ENCODE assay signal across 11 mouse cellular contexts in genomic region chr19:6226135-6226534, GRCm38 (mm10). TPM values are rescaled to one million over a fixed set of nuclear protein-coding genes. Genes with fewer than 3 reads are reported as not detected.
DNase-seq lines count a peak whose midpoint lies in the region; ATAC-seq and TF ChIP-seq lines count a peak whose summit lies in the region.
"Had no signal": no experiment of that assay in that cellular context is flagged by ENCODE, and none has a peak within 500 bp of the region (broad histone marks: within the 10 kb centered on the region; RNA-seq: fewer than 3 reads in every experiment).

Gene Gpha2, plus strand, starts transcription at chr19:6226380.

- H3K4me1 ChIP-seq in forebrain, embryonic 12.5 days: peaks cover 5% of the 10 kb centered on the region; the same call in 1 of the 2 replicates
- H3K4me1 ChIP-seq in forebrain, embryonic 14.5 days (ENCODE audit: control insufficient read depth, insufficient read depth, low read length): no peaks in the 10 kb centered on the region
- H3K4me1 ChIP-seq in intestine, postnatal 0 days (replicated peaks; ENCODE audit: control insufficient read depth, insufficient read depth, low read length): no peaks in the 10 kb centered on the region
- no peaks in the 10 kb centered on the region for H3K4me1 ChIP-seq in midbrain, postnatal 0 days (ENCODE audit: insufficient read depth, low read length)

- H3K36me3 ChIP-seq in forebrain, embryonic 12.5 days (replicated peaks): peaks cover 41% of the 10 kb centered on the region
- H3K36me3 ChIP-seq in forebrain, embryonic 14.5 days (ENCODE audit: control insufficient read depth, insufficient read depth, low read length): peaks cover 49% of the 10 kb centered on the region
- H3K36me3 ChIP-seq in intestine, postnatal 0 days (ENCODE audit: control insufficient read depth, insufficient read depth): peaks cover 43% of the 10 kb centered on the region
- H3K36me3 ChIP-seq in midbrain, postnatal 0 days (ENCODE audit: insufficient read depth, low read length): peaks cover 48% of the 10 kb centered on the region

- peak; percentile 26; the same call in 1 of the 2 replicates for TF ChIP-seq CTCF in intestine, postnatal 0 days (IDR thresholded peaks at IDR 0.05; ENCODE audit: low read depth)
- TF ChIP-seq CTCF in midbrain, postnatal 0 days (IDR thresholded peaks at IDR 0.05): no peak

- no peak within 1 kb of the TSS for H3K9ac ChIP-seq in forebrain, embryonic 12.5 days
- H3K9ac ChIP-seq in forebrain, embryonic 14.5 days (ENCODE audit: low read length): no peak within 1 kb of the TSS
- H3K9ac ChIP-seq in intestine, postnatal 0 days (ENCODE audit: low read depth, low read length): no peak within 1 kb of the TSS
- no peak within 1 kb of the TSS for H3K9ac ChIP-seq in midbrain, postnatal 0 days (replicated peaks; ENCODE audit: low read length, poor library complexity, severe bottlenecking)

- no peak for ATAC-seq in forebrain, embryonic 12.5 days (ENCODE audit: low FRiP score)
- ATAC-seq in forebrain, embryonic 14.5 days: no peak
- no peak; the same call in 1 of the 2 replicates for ATAC-seq in intestine, postnatal 0 days
- ATAC-seq in midbrain, postnatal 0 days (ENCODE audit: low FRiP score): no peak

- no peaks in the 10 kb centered on the region for H3K9me3 ChIP-seq in forebrain, embryonic 12.5 days
- H3K9me3 ChIP-seq in forebrain, embryonic 14.5 days (replicated peaks; ENCODE audit: control insufficient read depth, low read length): no peaks in the 10 kb centered on the region
- H3K9me3 ChIP-seq in intestine, postnatal 0 days (ENCODE audit: control insufficient read depth): no peaks in the 10 kb centered on the region
- no peaks in the 10 kb centered on the region for H3K9me3 ChIP-seq in midbrain, postnatal 0 days (ENCODE audit: low read length)

- no peak within 1 kb of the TSS for H3K4me3 ChIP-seq in forebrain, embryonic 12.5 days (replicated peaks)
- no peak within 1 kb of the TSS for H3K4me3 ChIP-seq in forebrain, embryonic 14.5 days (ENCODE audit: low read depth, low read length)
- H3K4me3 ChIP-seq in intestine, postnatal 0 days (ENCODE audit: low read depth, low read length): no peak within 1 kb of the TSS
- no peak within 1 kb of the TSS for H3K4me3 ChIP-seq in midbrain, postnatal 0 days (ENCODE audit: low read depth, low read length)
- H3K4me3 ChIP-seq: erythroblast, embryonic 14.5 days had no signal

- no peak within 1 kb of the TSS for H3K4me2 ChIP-seq in forebrain, embryonic 12.5 days
- no peak within 1 kb of the TSS for H3K4me2 ChIP-seq in forebrain, embryonic 14.5 days (ENCODE audit: low read length)
- no peak within 1 kb of the TSS for H3K4me2 ChIP-seq in intestine, postnatal 0 days (replicated peaks; ENCODE audit: low read depth)
- no peak within 1 kb of the TSS for H3K4me2 ChIP-seq in midbrain, postnatal 0 days (ENCODE audit: low read depth, low read length, poor library complexity, severe bottlenecking)

- DNase-seq in forebrain, embryonic 14.5 days (ENCODE audit: low spot score): no peak
- peak; percentile 57 for DNase-seq in 3T3-L1 (ENCODE audit: low read depth, low spot score)
- DNase-seq in adrenal gland, postnatal 14 days: peak; percentile 43
- no peak for DNase-seq in spleen, postnatal 4 days (ENCODE audit: low spot score in 2 of 2)
- DNase-seq in urinary bladder, postnatal 25 days (ENCODE audit: low spot score): no peak
- no peak for DNase-seq in midbrain, postnatal 0 days (ENCODE audit: low spot score)
- DNase-seq: right cerebral cortex, postnatal 25 days had no signal

- peak within 1 kb of the TSS; percentile 6; the same call in 1 of the 2 replicates for H3K27ac ChIP-seq in forebrain, embryonic 12.5 days
- H3K27ac ChIP-seq in forebrain, embryonic 14.5 days (ENCODE audit: low read depth, low read length): no peak within 1 kb of the TSS
- H3K27ac ChIP-seq in intestine, postnatal 0 days (ENCODE audit: low read depth, low read length): no peak within 1 kb of the TSS
- H3K27ac ChIP-seq in midbrain, postnatal 0 days (ENCODE audit: low read depth, low read length): no peak within 1 kb of the TSS

- no peaks in the 10 kb centered on the region for H3K27me3 ChIP-seq in forebrain, embryonic 12.5 days
- H3K27me3 ChIP-seq in forebrain, embryonic 14.5 days (replicated peaks; ENCODE audit: control insufficient read depth, insufficient read depth, low read length): no peaks in the 10 kb centered on the region
- no peaks in the 10 kb centered on the region for H3K27me3 ChIP-seq in intestine, postnatal 0 days (replicated peaks; ENCODE audit: control insufficient read depth, insufficient read depth, low read length)
- no peaks in the 10 kb centered on the region for H3K27me3 ChIP-seq in midbrain, postnatal 0 days (ENCODE audit: insufficient read depth, low read length)

- 14% methylated on average over 2 of the region's 2 CpGs for WGBS in forebrain, embryonic 12.5 days
- WGBS in forebrain, embryonic 14.5 days: 13% methylated on average over 2 of the region's 2 CpGs
- 32% methylated on average over 2 of the region's 2 CpGs for WGBS in intestine, postnatal 0 days
- 32% methylated on average over 2 of the region's 2 CpGs for WGBS in midbrain, postnatal 0 days

RNA-seq across cellular contexts. Expression of gene Gpha2, which starts in this region (rescaled TPM):
- polyA plus RNA-seq in forebrain, embryonic 12.5 days (2016; fragmentation: Nextera tagmentation; extraction: Ambion mirVana): 0.70 and 0.91 TPM in 2 replicates
- 0.30 TPM in 1 of 2 replicates, not detected in the other for polyA plus RNA-seq in forebrain, embryonic 14.5 days (2014; fragmentation: Nextera tagmentation; extraction: Ambion mirVana)
- 19.6 and 20.2 TPM in 2 replicates for total RNA-seq in adrenal gland, postnatal 14 days (2021)
- polyA plus RNA-seq in intestine, postnatal 0 days (2015; fragmentation: Nextera tagmentation; extraction: Ambion mirVana): 0.26 and 0.34 TPM in 2 replicates
- total RNA-seq in midbrain, postnatal 0 days (2014; rRNA removed): not detected in 2 replicates
- 0.31 TPM in 1 of 2 replicates, not detected in the other for polyA plus RNA-seq in midbrain, postnatal 0 days (2015; fragmentation: Nextera tagmentation; extraction: Ambion mirVana)
- total RNA-seq: layer of hippocampus, postnatal 25 days had no signal
- polyA plus RNA-seq: erythroblast, embryonic 14.5 days had no signal

Comparison
In these comparisons a context has a peak if more than half of its experiments do, and no peak if none do; other contexts are left out.
1. RNA of gene Gpha2 (total RNA-seq): 19.6 to 20.2 TPM in adrenal gland, postnatal 14 days; not detected in midbrain, postnatal 0 days; every median in the first group is over 10 times any median in the second.
2. DNase-seq: peak in 3T3-L1 (single experiment) and adrenal gland, postnatal 14 days (single experiment); none in forebrain, embryonic 14.5 days (single experiment), spleen, postnatal 4 days (0 of 2), urinary bladder, postnatal 25 days (single experiment) and midbrain, postnatal 0 days (single experiment).